Mouse (Mus musculus) lung, postnatal 4 days (tissue): ENCODE measurements at regions not wholly inside any gene's neighbourhood (a gene's known extent, or its start where the extent isn't known, plus 50 kb on each side); places are given as distances from the start of the nearest gene placed in this dataset.

Experiments
- DNase-seq, 2 experiments: peaks; one replicate each; pipeline ENCODE4 v3.0.0; 2021

DNA sequence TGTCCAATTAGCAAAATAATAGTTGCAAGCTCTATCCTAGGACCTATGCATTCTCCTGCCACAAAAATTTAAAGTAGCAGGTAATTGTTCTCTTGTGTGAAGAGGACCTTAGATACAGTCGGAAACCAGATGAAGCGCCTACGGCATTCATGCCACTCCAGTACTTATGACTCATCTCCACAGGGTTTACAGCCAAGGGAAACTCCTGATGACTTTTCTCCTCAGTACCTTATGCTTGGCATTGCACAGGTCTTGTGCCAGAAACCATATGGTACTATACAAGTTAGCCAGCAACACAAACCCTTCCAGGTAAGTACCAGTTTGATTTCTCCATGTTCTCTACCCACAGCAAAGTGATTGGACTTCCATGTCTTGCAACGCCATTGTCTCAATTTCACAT is 606.3 kb upstream of the Dmac1 start:
- no peak for DNase-seq

DNA sequence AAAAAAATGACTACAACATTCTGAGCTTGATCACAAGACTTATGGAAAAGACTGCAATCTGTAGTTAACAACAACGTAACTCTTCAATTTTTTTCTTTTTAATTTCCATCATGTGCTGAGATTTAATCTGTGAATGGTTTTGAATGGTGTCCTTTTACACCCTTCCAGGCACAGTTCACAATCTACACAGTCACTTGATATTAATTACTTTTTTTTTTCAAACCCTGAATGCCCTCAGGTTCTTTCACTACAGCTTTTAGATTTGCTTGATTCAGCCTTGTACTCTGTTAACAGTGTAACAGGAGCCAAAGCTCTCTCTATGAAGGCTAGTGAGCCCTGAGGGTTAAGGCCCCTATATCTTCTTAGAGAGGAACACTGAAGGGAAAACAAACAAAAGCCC is 591.7 kb upstream of the Dmac1 start:
- DNase-seq: no peak

GRCm38 (mm10) chr4:75861076-75861475 is 583.0 kb upstream of the Dmac1 start:
- DNase-seq: no peak

GRCm38 (mm10) chr4:75857769-75858408 is 579.8 kb upstream of the Dmac1 start:
- DNase-seq: no peak

- DNase-seq: no peak
Measured at GRCm38 (mm10) chr4:75855688-75856296, 577.7 kb upstream of the Dmac1 start.

- DNase-seq: no peak
Measured at GRCm38 (mm10) chr4:75850343-75850742, 572.2 kb upstream of the Dmac1 start.

DNA sequence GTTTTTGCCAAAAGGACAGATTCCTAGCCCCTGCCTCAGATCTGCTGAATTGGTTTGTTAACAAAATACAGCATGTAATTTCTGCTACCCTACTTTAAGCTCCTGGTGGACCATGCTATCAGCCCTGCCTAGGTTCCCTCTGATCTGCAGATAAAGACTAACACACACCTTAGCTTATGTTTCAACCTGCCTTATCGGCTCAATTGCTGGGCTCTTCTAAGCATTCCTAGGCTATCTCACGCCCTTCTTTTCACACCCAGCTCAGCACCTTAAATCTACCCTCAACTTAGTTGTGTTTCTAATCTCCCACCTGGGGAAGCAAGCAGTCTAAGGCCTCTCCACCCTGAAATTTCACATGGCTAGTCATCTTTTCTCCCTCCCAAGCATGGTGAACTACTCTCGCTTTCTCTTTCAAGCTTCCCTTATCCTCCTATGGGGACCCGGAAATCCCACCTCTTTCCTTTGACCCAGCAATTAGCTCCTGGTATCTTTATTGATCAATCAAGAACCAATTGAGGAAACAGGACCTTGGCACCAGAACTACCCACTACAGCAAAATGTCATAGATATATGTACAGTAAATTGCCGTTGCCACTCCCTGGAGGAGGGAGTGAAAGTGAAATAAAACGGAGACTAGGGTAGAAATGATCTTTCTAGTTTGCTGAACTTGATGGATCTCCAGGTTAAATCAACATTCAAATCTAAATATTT is 569.7 kb upstream of the Dmac1 start:
- DNase-seq: no peak

- no peak for DNase-seq
Measured at GRCm38 (mm10) chr4:75845021-75845420, 566.9 kb upstream of the Dmac1 start.

DNA sequence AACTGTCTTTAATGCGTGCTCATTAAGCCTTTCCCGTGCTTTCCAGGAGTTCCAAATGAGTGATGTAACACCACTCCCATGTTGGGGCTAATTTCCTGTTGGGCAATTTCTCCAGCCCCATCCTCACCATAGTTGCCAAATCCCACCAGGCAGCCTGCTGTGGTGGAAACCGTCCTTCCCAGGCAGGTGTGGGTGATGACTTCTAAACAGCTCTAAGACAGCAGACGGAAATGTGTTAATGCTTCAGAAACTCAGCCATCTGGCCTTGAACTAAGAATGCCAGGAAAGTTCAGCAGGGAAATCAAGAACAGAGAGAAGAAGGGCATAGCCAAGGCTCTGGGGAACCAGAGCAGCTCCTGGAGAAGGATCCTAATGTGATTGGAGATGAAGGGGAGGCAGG is 560.5 kb upstream of the Dmac1 start:
- DNase-seq: no peak

DNA sequence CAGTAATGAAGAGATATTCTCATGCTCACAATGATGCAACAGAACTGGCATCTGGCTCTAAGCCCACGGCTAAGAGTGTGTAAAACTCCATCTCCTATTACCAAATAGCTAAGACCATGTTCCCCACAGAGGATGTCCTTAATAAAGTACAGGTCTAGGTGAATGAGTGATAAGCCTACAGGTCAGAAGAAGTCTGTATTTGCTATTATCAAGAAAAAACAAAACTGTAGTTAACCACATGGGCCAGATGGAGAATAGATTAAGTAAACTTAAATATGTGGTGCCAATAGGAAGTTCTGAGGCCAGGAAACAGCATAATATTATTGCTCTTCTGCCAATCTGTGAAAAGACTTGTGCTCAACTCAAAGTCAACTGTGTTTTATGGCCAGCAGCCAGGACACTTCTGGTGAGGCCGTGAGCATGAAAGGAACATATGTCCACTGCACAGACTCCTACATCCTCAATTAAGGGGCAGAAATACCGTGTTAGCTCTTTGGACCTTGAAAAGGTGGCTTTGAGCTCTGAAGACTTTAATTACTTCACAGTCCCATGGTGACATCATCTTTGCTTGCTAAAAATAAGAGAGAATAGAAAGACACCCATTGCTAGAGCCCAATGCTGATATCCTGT is 549.1 kb upstream of the Dmac1 start:
- peak in 1 of 2 experiments; percentile 29 for DNase-seq

DNA sequence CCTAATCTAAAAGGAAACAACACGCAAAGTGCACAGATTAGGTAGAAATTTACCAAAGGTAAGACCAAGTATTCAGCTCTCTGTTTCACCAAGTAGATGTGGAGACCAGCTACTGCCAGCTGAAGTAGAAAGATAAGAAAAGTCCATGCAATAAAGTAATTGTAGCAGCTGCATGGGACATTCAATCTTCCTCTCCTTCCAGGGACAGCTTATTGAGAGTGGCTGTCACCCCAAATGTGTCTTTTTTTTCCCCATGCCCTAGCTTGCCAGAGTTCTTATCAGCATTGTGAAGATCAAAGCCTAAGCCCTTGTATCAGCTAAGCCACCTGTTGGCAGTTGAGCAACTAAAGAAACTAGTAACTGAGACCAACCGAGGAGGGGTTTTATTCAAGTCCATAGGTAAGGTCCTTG is 541.1 kb upstream of the Dmac1 start:
- DNase-seq: no peak

- DNase-seq: no peak
Measured at GRCm38 (mm10) chr4:75816026-75816425, 537.9 kb upstream of the Dmac1 start.

DNA sequence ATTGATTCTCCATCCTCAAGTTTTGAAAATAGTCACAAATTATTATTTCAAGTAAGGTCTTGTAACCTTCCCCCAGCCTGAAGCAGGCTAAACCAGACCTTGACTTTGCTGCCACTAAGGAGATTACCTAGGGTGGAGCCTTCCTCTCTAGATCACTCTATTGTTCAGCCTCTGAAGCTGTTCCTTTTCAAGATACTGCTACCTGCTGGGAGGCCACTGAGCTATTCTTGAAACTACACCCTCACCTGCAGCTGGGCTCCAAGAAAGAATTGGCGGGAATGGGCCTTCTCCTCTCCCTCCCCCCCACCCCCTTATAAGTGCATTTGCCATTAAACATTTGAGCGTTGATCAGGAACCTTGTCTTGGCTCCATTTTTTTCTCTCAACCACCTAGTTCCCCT is 534.2 kb upstream of the Dmac1 start:
- no peak for DNase-seq

DNA sequence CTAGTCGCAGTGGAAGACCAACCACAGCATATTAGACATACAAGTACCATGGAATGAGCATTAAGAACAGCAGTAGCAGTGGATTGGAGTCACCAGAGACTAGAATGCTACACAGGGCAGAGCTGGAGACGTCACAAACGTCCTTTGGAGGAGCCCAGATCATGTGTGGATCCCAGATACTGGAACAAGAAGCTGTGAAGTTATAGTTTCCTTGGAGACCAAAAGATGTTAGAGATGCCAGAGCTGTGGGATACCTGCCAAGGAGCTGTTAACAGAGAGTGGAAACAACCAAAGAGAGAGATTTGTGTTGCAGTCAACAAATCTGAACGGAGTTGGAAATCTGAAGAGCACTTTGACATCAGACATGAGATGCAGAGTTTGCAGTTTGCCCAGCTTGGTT is 523.8 kb upstream of the Dmac1 start:
- no peak for DNase-seq

DNA sequence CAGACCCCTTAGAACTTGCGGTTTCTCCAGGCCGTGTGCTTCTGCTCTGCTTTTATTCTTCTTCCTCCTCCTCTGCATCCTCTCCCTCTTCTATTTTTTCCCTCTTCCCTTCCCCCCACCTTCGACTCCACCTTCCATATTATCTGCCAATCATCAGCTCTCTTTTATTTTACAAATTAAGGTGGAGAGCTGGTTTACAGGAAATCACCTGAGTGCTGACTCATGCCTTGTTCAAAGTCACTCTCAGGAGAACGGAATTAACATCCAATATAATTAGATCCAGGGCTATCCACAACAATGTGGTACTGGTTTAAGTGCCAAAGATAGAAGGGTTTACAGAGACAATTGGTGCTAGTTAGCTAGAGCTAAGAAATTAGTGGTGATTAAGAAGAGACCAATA is 523.1 kb upstream of the Dmac1 start:
- no peak for DNase-seq

DNA sequence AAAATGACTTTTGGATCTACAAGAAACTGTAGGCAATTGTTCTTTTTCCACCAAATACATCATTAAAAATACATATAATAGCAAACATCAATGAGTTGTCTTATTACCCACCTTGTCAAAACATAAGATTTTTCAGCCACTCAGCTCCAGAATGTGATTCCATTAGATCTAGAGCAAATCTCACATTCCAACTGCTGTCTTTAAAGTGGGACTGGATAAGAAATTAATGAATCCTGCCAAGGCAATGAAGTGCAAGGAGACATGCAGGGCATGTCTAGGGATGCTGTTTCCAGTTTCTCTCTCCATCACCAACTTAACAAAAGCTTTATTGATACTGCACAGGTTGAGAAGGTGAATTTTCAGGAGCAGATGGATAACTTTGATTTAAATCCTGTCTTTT is 513.7 kb upstream of the Dmac1 start:
- peak; percentile 10 to 38 for DNase-seq

DNA sequence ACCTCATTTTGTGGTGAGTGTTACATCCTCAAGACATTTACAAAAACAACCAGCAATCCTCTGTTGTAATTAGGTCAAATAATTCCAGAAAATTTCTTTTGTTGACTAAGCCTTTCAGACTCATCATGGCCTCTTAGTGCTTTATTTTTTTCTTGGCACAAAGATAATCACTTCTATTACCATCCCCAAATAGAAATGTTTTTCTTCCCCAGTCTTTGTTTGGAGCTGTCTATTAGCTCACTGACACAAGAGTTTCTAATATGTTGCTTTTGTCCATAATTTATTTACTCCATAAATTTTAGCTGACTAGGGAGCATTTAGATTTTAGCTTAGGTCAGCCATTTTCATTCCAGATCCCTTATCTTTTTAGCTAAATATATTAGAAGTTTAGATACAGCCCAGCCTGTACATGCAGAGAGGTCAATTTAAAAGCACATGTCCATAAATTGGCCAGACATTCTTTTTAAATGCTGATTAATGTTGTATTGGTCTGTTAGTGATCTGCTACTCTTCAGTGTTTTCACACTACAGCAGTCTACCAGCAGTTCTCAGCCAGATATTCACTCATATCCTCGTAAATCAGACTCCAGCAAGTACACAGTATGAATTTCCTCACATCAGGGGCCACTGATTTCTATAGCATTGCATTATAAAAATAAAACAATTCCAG is 513.0 kb upstream of the Dmac1 start:
- no peak for DNase-seq

DNA sequence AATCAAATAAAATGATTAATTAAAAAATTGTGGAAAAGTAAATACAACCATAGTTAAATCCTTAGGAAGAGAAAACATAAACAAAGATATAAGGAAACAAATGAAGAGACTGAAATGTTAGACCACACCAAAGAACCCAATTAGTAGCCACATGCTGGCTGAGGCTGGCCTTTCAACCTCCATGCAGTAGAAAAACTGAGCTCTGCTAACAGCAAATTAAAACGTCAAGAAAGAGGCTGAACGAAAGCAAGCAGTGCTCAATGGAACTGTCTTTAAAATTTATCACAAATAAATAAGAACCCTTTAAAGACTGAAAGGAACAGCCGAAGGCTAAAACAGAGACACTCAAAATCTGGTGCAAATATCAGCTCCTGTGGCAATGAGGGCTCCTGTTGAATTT is 509.3 kb upstream of the Dmac1 start:
- no peak for DNase-seq

- DNase-seq: no peak
Measured at GRCm38 (mm10) chr4:75786391-75786790, 508.3 kb upstream of the Dmac1 start.

DNA sequence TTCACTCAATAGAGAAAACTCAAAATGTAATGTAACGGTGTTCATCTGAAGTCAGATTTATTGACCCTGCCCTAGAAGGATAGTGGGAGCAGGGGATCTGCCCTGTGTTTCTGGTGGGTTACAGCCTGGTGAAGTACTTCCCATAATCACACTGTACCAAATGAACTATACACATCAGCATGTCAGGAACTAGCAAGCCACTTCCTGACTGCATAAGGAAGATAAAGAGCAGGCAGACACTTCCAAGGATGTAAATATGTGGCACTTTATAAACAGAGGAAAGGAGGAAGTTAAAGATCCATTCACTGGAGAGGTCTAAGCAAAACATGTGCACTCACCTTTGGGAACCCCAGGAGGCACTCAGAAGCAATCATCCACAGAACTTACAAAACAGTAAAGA is 501.4 kb upstream of the Dmac1 start:
- no peak for DNase-seq

- DNase-seq: no peak
Measured at GRCm38 (mm10) chr4:75764141-75764540, 486.0 kb upstream of the Dmac1 start.

- DNase-seq: no peak
Measured at GRCm38 (mm10) chr4:75744605-75745004, 466.5 kb upstream of the Dmac1 start.

- DNase-seq: no peak
Measured at GRCm38 (mm10) chr4:75741585-75741984, 463.5 kb upstream of the Dmac1 start.
